Mouse (Mus musculus) kidney, embryonic 15.5 days (tissue): Measurements from ENCODE around the gene Rhobtb1. TPM values are rescaled to one million over a fixed set of nuclear protein-coding genes. Genes with fewer than 3 reads are reported as not detected.
A peak's percentile ranks its signal among the peaks of the same experiment; 100 is the strongest.

Experiments used
- ATAC-seq: fragments of 200-750 bp; cut with Nextera tagmentation; replicated peaks from 2 replicates; pipeline ENCODE4 v1.8.0; 2017; ENCODE audit warnings: moderate TSS enrichment; ENCODE audit not compliant: low FRiP score
- H3K27ac ChIP-seq: fragments of 300-500 bp; sonication (generic); 2 replicates; pipeline ENCODE4 v1.5.1; 2015; ENCODE audit warnings: mild to moderate bottlenecking, inconsistent platforms
- H3K27me3 ChIP-seq: fragments of 300-500 bp; sonication (generic); 2 replicates; pipeline ENCODE4 v1.6.1; 2015; ENCODE audit warnings: inconsistent platforms
- H3K36me3 ChIP-seq: fragments of 300-500 bp; sonication (generic); 2 replicates; pipeline ENCODE4 v1.6.1; 2015; ENCODE audit warnings: inconsistent platforms
- H3K4me1 ChIP-seq: fragments of 300-500 bp; sonication (generic); 2 replicates; pipeline ENCODE4 v1.6.1; 2015; ENCODE audit warnings: inconsistent platforms
- H3K4me2 ChIP-seq: fragments of 300-500 bp; sonication (generic); 2 replicates; pipeline ENCODE4 v1.6.1; 2015; ENCODE audit warnings: moderate library complexity, mild to moderate bottlenecking, inconsistent platforms
- H3K4me3 ChIP-seq: fragments of 300-500 bp; sonication (generic); replicated peaks from 2 replicates; pipeline ENCODE4 v1.5.1; 2015; ENCODE audit warnings: mild to moderate bottlenecking, inconsistent platforms
- H3K9ac ChIP-seq: fragments of 300-500 bp; sonication (generic); 2 replicates; pipeline ENCODE4 v1.6.1; 2015; ENCODE audit warnings: mild to moderate bottlenecking, inconsistent platforms
- H3K9me3 ChIP-seq: fragments of 300-500 bp; sonication (generic); replicated peaks from 2 replicates; pipeline ENCODE4 v1.6.1; 2016; ENCODE audit warnings: inconsistent platforms
- WGBS: fragments of 180-500 bp; shearing (Covaris S2); methylation state at CpG from one replicate; pipeline ENCODE4 v1.1.7; 2015; ENCODE audit warnings: mixed read lengths; 5-methylcytosine and 5-hydroxymethylcytosine counted together
- polyA plus RNA-seq: library from polyadenylated mRNA; unstranded; fragments of >200 nt; fragmentation: Nextera tagmentation; extraction: Ambion mirVana; gene quantifications from 2 replicates; pipeline ENCODE4 v1.2.1, GENCODE M21; 2015

The Rhobtb1 gene
- polyA plus RNA-seq, 1 experiment from 2014 or later = 21.8 TPM

GRCm38 (mm10) chr10:69263906-69264305, 112.7 kb downstream of the Rhobtb1 start:
- H3K27ac ChIP-seq = 0 out of 2 replicates have a peak overlapping the region, but pooled peaks have one; percentile 16
- no peaks in the 10 kb centered on the region for H3K27me3 ChIP-seq
- H3K9ac ChIP-seq = no peak overlapping the region
- H3K4me3 ChIP-seq = no peak overlapping the region
- peaks cover 44% of the 10 kb centered on the region for H3K4me1 ChIP-seq
- no peak for ATAC-seq
- WGBS = 81% methylated on average over 2 of the region's 2 CpGs
- no peaks in the 10 kb centered on the region for H3K9me3 ChIP-seq
- no peak overlapping the region for H3K4me2 ChIP-seq
- peaks cover 23% of the 10 kb centered on the region; the same call in 1 of the 2 replicates for H3K36me3 ChIP-seq

GRCm38 (mm10) chr10:69265421-69265820, 114.2 kb downstream of the Rhobtb1 start:
- Histone ChIP-seq H3K9me3 (no peaks in the 10 kb centered on the region), H3K9ac (no peak overlapping the region), H3K4me2 (no peak overlapping the region), H3K4me1 (peaks cover 31% of the 10 kb centered on the region), H3K27me3 (no peaks in the 10 kb centered on the region), H3K36me3 (peaks cover 31% of the 10 kb centered on the region), H3K4me3 (no peak overlapping the region), H3K27ac (no peak overlapping the region)
- no peak for ATAC-seq
- 86% methylated on average over 15 of the region's 15 CpGs for WGBS

GRCm38 (mm10) chr10:69268061-69268643, 116.9 kb downstream of the Rhobtb1 start:
- Histone ChIP-seq H3K27me3 (no peaks in the 10 kb centered on the region), H3K4me1 (peaks cover 18% of the 10 kb centered on the region), H3K4me3 (no peak overlapping the region), H3K4me2 (no peak overlapping the region), H3K36me3 (peaks cover 48% of the 10 kb centered on the region), H3K9ac (no peak overlapping the region), H3K9me3 (no peaks in the 10 kb centered on the region), H3K27ac (peak overlapping the region; percentile 56; the same call in 1 of the 2 replicates)
- peak; percentile 55; the same call in 1 of the 2 replicates for ATAC-seq
- 48% methylated on average over 10 of the region's 10 CpGs for WGBS

- H3K4me2 ChIP-seq = no peak overlapping the region
- H3K36me3 ChIP-seq = peaks cover 51% of the 10 kb centered on the region
- 84% methylated on average over 10 of the region's 10 CpGs for WGBS
- no peak for ATAC-seq
- no peak overlapping the region for H3K27ac ChIP-seq
- no peaks in the 10 kb centered on the region for H3K4me1 ChIP-seq
- H3K4me3 ChIP-seq = no peak overlapping the region
- H3K9me3 ChIP-seq = no peaks in the 10 kb centered on the region
- H3K27me3 ChIP-seq = no peaks in the 10 kb centered on the region
- no peak overlapping the region for H3K9ac ChIP-seq
Measured at GRCm38 (mm10) chr10:69271436-69271835, 120.2 kb downstream of the Rhobtb1 start.

- Histone ChIP-seq H3K27me3 (no peaks in the 10 kb centered on the region), H3K4me1 (peaks cover 7% of the 10 kb centered on the region), H3K36me3 (peaks cover 52% of the 10 kb centered on the region), H3K4me3 (no peak overlapping the region), H3K9ac (no peak overlapping the region), H3K4me2 (no peak overlapping the region), H3K9me3 (no peaks in the 10 kb centered on the region), H3K27ac (no peak overlapping the region)
- ATAC-seq = no peak
- WGBS = 66% methylated on average over 5 of the region's 5 CpGs
Measured at GRCm38 (mm10) chr10:69274275-69274674, 123.0 kb downstream of the Rhobtb1 start.

- Histone ChIP-seq H3K9me3 (no peaks in the 10 kb centered on the region), H3K36me3 (peaks cover 52% of the 10 kb centered on the region), H3K4me2 (no peak overlapping the region), H3K4me3 (no peak overlapping the region), H3K4me1 (peaks cover 8% of the 10 kb centered on the region), H3K27ac (no peak overlapping the region), H3K27me3 (no peaks in the 10 kb centered on the region), H3K9ac (no peak overlapping the region)
- no peak for ATAC-seq
Measured at GRCm38 (mm10) chr10:69274705-69275104, 123.5 kb downstream of the Rhobtb1 start.

- H3K9ac ChIP-seq = no peak overlapping the region
- H3K4me1 ChIP-seq = peaks cover 8% of the 10 kb centered on the region
- H3K27me3 ChIP-seq = no peaks in the 10 kb centered on the region
- no peak overlapping the region for H3K27ac ChIP-seq
- H3K36me3 ChIP-seq = peaks cover 42% of the 10 kb centered on the region
- ATAC-seq = no peak
- no peak overlapping the region for H3K4me3 ChIP-seq
- H3K9me3 ChIP-seq = no peaks in the 10 kb centered on the region
- WGBS = 86% methylated on average over 12 of the region's 12 CpGs
- H3K4me2 ChIP-seq = no peak overlapping the region
Measured at GRCm38 (mm10) chr10:69275811-69276775, 124.9 kb downstream of the Rhobtb1 start.

GRCm38 (mm10) chr10:69276920-69277435, 125.7 kb downstream of the Rhobtb1 start:
- peaks cover 39% of the 10 kb centered on the region for H3K36me3 ChIP-seq
- no peaks in the 10 kb centered on the region for H3K9me3 ChIP-seq
- ATAC-seq = no peak
- no peak overlapping the region for H3K27ac ChIP-seq
- H3K4me3 ChIP-seq = no peak overlapping the region
- H3K4me2 ChIP-seq = no peak overlapping the region
- 88% methylated on average over 9 of the region's 9 CpGs for WGBS
- no peak overlapping the region for H3K9ac ChIP-seq
- no peaks in the 10 kb centered on the region for H3K27me3 ChIP-seq
- H3K4me1 ChIP-seq = peaks cover 8% of the 10 kb centered on the region

GRCm38 (mm10) chr10:69278764-69279606, 127.8 kb downstream of the Rhobtb1 start:
- Histone ChIP-seq H3K4me3 (no peak overlapping the region), H3K27me3 (no peaks in the 10 kb centered on the region), H3K4me1 (peaks cover 8% of the 10 kb centered on the region), H3K9me3 (no peaks in the 10 kb centered on the region), H3K9ac (no peak overlapping the region), H3K27ac (no peak overlapping the region), H3K4me2 (no peak overlapping the region), H3K36me3 (peaks cover 42% of the 10 kb centered on the region)
- WGBS = 40% methylated on average over 18 of the region's 18 CpGs
- ATAC-seq = no peak

GRCm38 (mm10) chr10:69279607-69279978, 128.4 kb downstream of the Rhobtb1 start:
- H3K9ac ChIP-seq = no peak overlapping the region
- H3K36me3 ChIP-seq = peaks cover 41% of the 10 kb centered on the region
- H3K27me3 ChIP-seq = no peaks in the 10 kb centered on the region
- peaks cover 8% of the 10 kb centered on the region for H3K4me1 ChIP-seq
- H3K27ac ChIP-seq = no peak overlapping the region
- no peak for ATAC-seq
- H3K4me2 ChIP-seq = no peak overlapping the region
- no peak overlapping the region for H3K4me3 ChIP-seq
- WGBS = 81% methylated on average over 7 of the region's 7 CpGs
- H3K9me3 ChIP-seq = no peaks in the 10 kb centered on the region

GRCm38 (mm10) chr10:69286939-69287338, 135.7 kb downstream of the Rhobtb1 start:
- no peak for ATAC-seq
- no peaks in the 10 kb centered on the region for H3K27me3 ChIP-seq
- H3K27ac ChIP-seq = no peak overlapping the region
- WGBS = 91% methylated on average over 3 of the region's 3 CpGs
- H3K9ac ChIP-seq = no peak overlapping the region
- no peaks in the 10 kb centered on the region for H3K9me3 ChIP-seq
- peaks cover 62% of the 10 kb centered on the region for H3K36me3 ChIP-seq
- H3K4me2 ChIP-seq = no peak overlapping the region
- H3K4me1 ChIP-seq = no peaks in the 10 kb centered on the region
- no peak overlapping the region for H3K4me3 ChIP-seq
